Mouse (Mus musculus) MEL-GATA-1-ER (cell line): ENCODE measurements around the gene Prss28.

Experiments used
- DNase-seq: peaks from one replicate; pipeline ENCODE4 v3.0.0-alpha.2; 2012; ENCODE audit warnings: low read depth; ENCODE audit errors: extremely low read depth

Prss28 gene

GRCm38 (mm10) chr17:25340003-25340402 lies 31.6 kb downstream of the Prss28 start:
- no peak for DNase-seq

- no peak for DNase-seq
Observed at GRCm38 (mm10) chr17:25341490-25341889, 33.0 kb downstream of the Prss28 start.

- DNase-seq: no peak
Observed at GRCm38 (mm10) chr17:25345462-25345861, 37.0 kb downstream of the Prss28 start, which contains the start of gene Tpsab1. Gene Tpsab1, minus strand, starts transcription at chr17:25345562.

- DNase-seq: no peak
Observed at GRCm38 (mm10) chr17:25361291-25361690, 52.8 kb downstream of the Prss28 start.
